10 mouse cellular contexts compared by ENCODE assay signal in the genomic region with DNA sequence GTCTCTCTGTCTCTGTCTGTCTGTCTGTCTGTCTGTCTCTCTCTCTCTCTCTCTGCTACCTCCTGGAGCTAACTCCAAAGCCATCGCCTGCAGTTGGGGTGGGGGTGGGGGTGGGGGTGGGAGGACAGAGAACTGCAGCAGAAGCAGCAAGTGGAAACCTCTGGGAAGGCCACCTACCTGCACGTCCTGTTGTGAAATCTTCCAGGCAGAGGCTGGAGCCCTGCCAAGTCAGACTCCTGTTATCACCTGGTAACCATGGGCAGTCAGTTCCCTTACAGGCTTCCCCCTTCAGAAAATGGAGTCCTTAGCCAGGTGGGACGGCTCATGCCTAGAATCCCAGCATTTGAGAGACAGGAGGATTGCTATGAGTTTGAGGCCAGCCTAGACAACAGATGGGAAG.
DNase-seq lines count a peak whose midpoint lies in the region; ATAC-seq and TF ChIP-seq lines count a peak whose summit lies in the region.
"Had no signal": no experiment of that assay in that cellular context is flagged by ENCODE, and none has a peak within 500 bp of the region (broad histone marks: within the 10 kb centered on the region; RNA-seq: fewer than 3 reads in every experiment).

No protein-coding gene starts in this region.

- no peak overlapping the region for H3K9ac ChIP-seq in midbrain, embryonic 11.5 days (ENCODE audit: low read length)
- H3K9ac ChIP-seq in midbrain, embryonic 16.5 days (ENCODE audit: low read depth, low read length) = no peak overlapping the region
- H3K9ac ChIP-seq in liver, embryonic 16.5 days (ENCODE audit: low read depth, low read length) = no peak overlapping the region
- H3K9ac ChIP-seq in stomach, postnatal 0 days (ENCODE audit: low read length) = no peak overlapping the region
- H3K9ac ChIP-seq: lung, embryonic 15.5 days had no signal

- WGBS in midbrain, embryonic 11.5 days = 11% methylated on average over 3 of the region's 3 CpGs
- WGBS in midbrain, embryonic 16.5 days = 13% methylated on average over 3 of the region's 3 CpGs
- WGBS in liver, embryonic 16.5 days (ENCODE audit: insufficient replicate concordance) = 31% methylated on average over 3 of the region's 3 CpGs
- WGBS in stomach, postnatal 0 days = 24% methylated on average over 3 of the region's 3 CpGs

- H3K27me3 ChIP-seq in midbrain, embryonic 11.5 days (ENCODE audit: control insufficient read depth, insufficient read depth, low read length) = peaks cover 6% of the 10 kb centered on the region
- H3K27me3 ChIP-seq in midbrain, embryonic 16.5 days (ENCODE audit: control insufficient read depth, insufficient read depth, low read depth, low read length) = no peaks in the 10 kb centered on the region; the same call in 1 of the 2 replicates
- no peaks in the 10 kb centered on the region; the same call in 1 of the 2 replicates for H3K27me3 ChIP-seq in liver, embryonic 16.5 days (ENCODE audit: control insufficient read depth, insufficient read depth, low read depth, low read length)
- H3K27me3 ChIP-seq in stomach, postnatal 0 days (ENCODE audit: control insufficient read depth, insufficient read depth, low read length) = no peaks in the 10 kb centered on the region

- no peak overlapping the region for H3K4me2 ChIP-seq in midbrain, embryonic 11.5 days
- H3K4me2 ChIP-seq in midbrain, embryonic 16.5 days (ENCODE audit: low read length) = no peak overlapping the region
- H3K4me2 ChIP-seq in liver, embryonic 16.5 days (ENCODE audit: low read depth, low read length) = no peak overlapping the region
- no peak overlapping the region for H3K4me2 ChIP-seq in stomach, postnatal 0 days (replicated peaks; ENCODE audit: low read depth)
- H3K4me2 ChIP-seq: lung, embryonic 15.5 days had no signal

- DNase-seq in heart, postnatal 4 days = peak; percentile 39
- no peak for DNase-seq in heart, adult 9 months (ENCODE audit: low spot score in 2 of 2)
- DNase-seq in midbrain, embryonic 11.5 days (ENCODE audit: low spot score, missing footprints) = no peak
- DNase-seq in stomach, postnatal 0 days (ENCODE audit: low spot score) = peak; percentile 74
- DNase-seq in right cerebral cortex, postnatal 4 days = no peak
- DNase-seq: cerebellum, adult 11 months had no signal

- TF ChIP-seq EP300 in stomach, postnatal 0 days (optimal IDR thresholded peaks at IDR 0.05) = no peak

- H3K4me3 ChIP-seq in midbrain, embryonic 11.5 days (ENCODE audit: low read depth, low read length) = no peak overlapping the region
- no peak overlapping the region for H3K4me3 ChIP-seq in midbrain, embryonic 16.5 days (ENCODE audit: low read depth, low read length)
- H3K4me3 ChIP-seq in liver, embryonic 16.5 days (ENCODE audit: low read depth, low read length) = no peak overlapping the region
- no peak overlapping the region for H3K4me3 ChIP-seq in stomach, postnatal 0 days (ENCODE audit: low read depth, low read length)
- H3K4me3 ChIP-seq: lung, embryonic 15.5 days had no signal

- H3K36me3 ChIP-seq in midbrain, embryonic 11.5 days (ENCODE audit: control insufficient read depth, insufficient read depth, low read length) = no peaks in the 10 kb centered on the region
- no peaks in the 10 kb centered on the region for H3K36me3 ChIP-seq in midbrain, embryonic 16.5 days (ENCODE audit: control insufficient read depth, insufficient read depth, low read length)
- H3K36me3 ChIP-seq in liver, embryonic 16.5 days (ENCODE audit: control insufficient read depth, insufficient read depth) = no peaks in the 10 kb centered on the region
- no peaks in the 10 kb centered on the region for H3K36me3 ChIP-seq in stomach, postnatal 0 days (ENCODE audit: control insufficient read depth, insufficient read depth, low read length)
- H3K36me3 ChIP-seq: G1E; lung, embryonic 15.5 days had no signal

- H3K27ac ChIP-seq in midbrain, embryonic 11.5 days (ENCODE audit: low read depth, low read length) = peak overlapping the region; percentile 51
- H3K27ac ChIP-seq in midbrain, embryonic 16.5 days (ENCODE audit: low read length) = no peak overlapping the region
- H3K27ac ChIP-seq in liver, embryonic 16.5 days (ENCODE audit: low read length) = no peak overlapping the region
- no peak overlapping the region for H3K27ac ChIP-seq in stomach, postnatal 0 days (replicated peaks)

- ATAC-seq in midbrain, embryonic 11.5 days (ENCODE audit: low FRiP score) = 0 out of 2 replicates have a peak, but pooled peaks have one; percentile 14
- ATAC-seq in midbrain, embryonic 16.5 days = no peak
- ATAC-seq in liver, embryonic 16.5 days (ENCODE audit: low read depth) = peak; percentile 70
- ATAC-seq in stomach, postnatal 0 days (ENCODE audit: low FRiP score, low TSS enrichment) = peak; percentile 70; the same call in 1 of the 2 replicates

- TF ChIP-seq CTCF in stomach, postnatal 0 days (IDR thresholded peaks at IDR 0.05; ENCODE audit: low read depth) = no peak

- H3K4me1 ChIP-seq in midbrain, embryonic 11.5 days (ENCODE audit: control insufficient read depth, insufficient read depth, low read length) = peaks cover 14% of the 10 kb centered on the region
- H3K4me1 ChIP-seq in midbrain, embryonic 16.5 days (ENCODE audit: control insufficient read depth, insufficient read depth, low read length) = no peaks in the 10 kb centered on the region; the same call in none of the 2 replicates
- H3K4me1 ChIP-seq in liver, embryonic 16.5 days (ENCODE audit: control insufficient read depth, low read depth, low read length) = no peaks in the 10 kb centered on the region
- H3K4me1 ChIP-seq in stomach, postnatal 0 days (replicated peaks; ENCODE audit: control insufficient read depth, insufficient read depth) = no peaks in the 10 kb centered on the region

- H3K9me3 ChIP-seq in midbrain, embryonic 11.5 days (ENCODE audit: control insufficient read depth, low read length) = no peaks in the 10 kb centered on the region
- no peaks in the 10 kb centered on the region for H3K9me3 ChIP-seq in midbrain, embryonic 16.5 days (replicated peaks; ENCODE audit: control insufficient read depth, low read length, poor library complexity, severe bottlenecking)
- H3K9me3 ChIP-seq in liver, embryonic 16.5 days (replicated peaks; ENCODE audit: control insufficient read depth, low read length) = no peaks in the 10 kb centered on the region
- no peaks in the 10 kb centered on the region for H3K9me3 ChIP-seq in stomach, postnatal 0 days (ENCODE audit: control insufficient read depth, low read length)
- H3K9me3 ChIP-seq: G1E; lung, embryonic 15.5 days had no signal

Comparison
In these comparisons a context has a peak if more than half of its experiments do, and no peak if none do; other contexts are left out.
1. DNase-seq: peak in heart, postnatal 4 days (single experiment) and stomach, postnatal 0 days (single experiment); none in heart, adult 9 months (0 of 2), midbrain, embryonic 11.5 days (single experiment) and right cerebral cortex, postnatal 4 days (single experiment).